Mouse (Mus musculus) midbrain, postnatal 0 days (tissue): Measurements from ENCODE around the gene Vmn2r15. TPM values are rescaled to one million over a fixed set of nuclear protein-coding genes. Genes with fewer than 3 reads are reported as not detected.

ENCODE experiments used
- ATAC-seq: fragments of 200-750 bp; cut with Nextera tagmentation; 2 replicates; pipeline ENCODE4 v1.8.0; 2017; ENCODE audit warnings: moderate number of reproducible peaks, mild to moderate bottlenecking, moderate TSS enrichment, moderate library complexity; ENCODE audit not compliant: low FRiP score
- DNase-seq: peaks from one replicate; pipeline ENCODE4 v3.0.0-alpha.2; 2015; ENCODE audit warnings: low spot score
- H3K27ac ChIP-seq: fragments of 300-500 bp; sonication (generic); 2 replicates; pipeline ENCODE4 v1.5.1; 2014; ENCODE audit warnings: low read depth, mild to moderate bottlenecking, low read length, mixed read lengths
- H3K27me3 ChIP-seq: fragments of 300-500 bp; sonication (generic); 2 replicates; pipeline ENCODE4 v1.6.1; 2014; ENCODE audit warnings: low read length, control low read depth, mixed read lengths; ENCODE audit not compliant: insufficient read depth
- H3K36me3 ChIP-seq: fragments of 300-500 bp; sonication (generic); 2 replicates; pipeline ENCODE4 v1.6.1; 2014; ENCODE audit warnings: low read length, control low read depth, mixed read lengths; ENCODE audit not compliant: insufficient read depth
- H3K4me1 ChIP-seq: fragments of 300-500 bp; sonication (generic); 2 replicates; pipeline ENCODE4 v1.6.1; 2014; ENCODE audit warnings: mild to moderate bottlenecking, control low read depth, antibody characterized with exemption, low read length, mixed read lengths; ENCODE audit not compliant: insufficient read depth
- H3K4me2 ChIP-seq: fragments of 300-500 bp; sonication (generic); 2 replicates; pipeline ENCODE4 v1.6.1; 2014; ENCODE audit warnings: low read depth, mild to moderate bottlenecking, low read length, mixed read lengths; ENCODE audit not compliant: poor library complexity, severe bottlenecking
- H3K4me3 ChIP-seq: fragments of 300-500 bp; sonication (generic); 2 replicates; pipeline ENCODE4 v1.5.1; 2014; ENCODE audit warnings: low read depth, mild to moderate bottlenecking, low read length, moderate library complexity
- H3K9ac ChIP-seq: fragments of 300-500 bp; sonication (generic); replicated peaks from 2 replicates; pipeline ENCODE4 v1.6.1; 2014; ENCODE audit warnings: mild to moderate bottlenecking, low read length, moderate library complexity, mixed read lengths; ENCODE audit not compliant: poor library complexity, severe bottlenecking
- H3K9me3 ChIP-seq: fragments of 300-500 bp; sonication (generic); 2 replicates; pipeline ENCODE4 v1.6.1; 2016; ENCODE audit warnings: low read length, control low read depth
- CTCF ChIP-seq: IDR thresholded peaks from 2 replicates; pipeline ENCODE4 v1.5.1; 2016; ENCODE audit warnings: antibody characterized with exemption, mild to moderate bottlenecking
- WGBS: fragments of 180-500 bp; shearing (Covaris S2); extraction: QIAGEN DNeasy Blood & Tissue Kit; methylation state at CpG from one replicate; pipeline ENCODE4 v1.1.7; 2014; 5-methylcytosine and 5-hydroxymethylcytosine counted together
- polyA plus RNA-seq: library from polyadenylated mRNA; unstranded; fragments of >200 nt; fragmentation: Nextera tagmentation; extraction: Ambion mirVana; gene quantifications from 2 replicates; pipeline ENCODE4 v1.2.1, GENCODE M21; 2015
- total RNA-seq: library from RNA; depleted of rRNA; stranded (reverse); fragments of >200 nt; gene quantifications from 2 replicates; pipeline ENCODE4 v1.2.3, GENCODE M21; 2014; rRNA removed

The Vmn2r15 gene
- total RNA-seq (not detected in 2 replicates), polyA plus RNA-seq (not detected in 2 replicates)

DNA sequence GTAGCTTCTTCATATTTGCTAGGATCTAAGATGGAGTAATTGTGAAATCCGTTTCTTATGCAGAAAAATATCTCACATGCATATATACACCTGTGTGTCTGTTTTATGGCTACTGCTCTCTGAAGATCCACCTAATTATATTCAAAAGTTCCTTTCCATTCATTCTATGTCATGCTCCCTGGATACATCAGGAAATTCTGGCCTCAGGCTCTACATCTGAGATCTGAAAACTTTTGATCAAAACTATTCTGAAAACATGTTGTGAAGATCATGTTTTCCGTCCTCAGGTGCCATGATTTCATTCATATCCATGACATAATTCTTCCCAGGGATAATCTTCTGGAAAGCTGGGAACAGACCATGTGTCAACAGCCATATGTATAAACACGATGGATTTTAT lies at the start of gene Vmn2r15:
Gene Vmn2r15, minus strand, starts transcription at position 101 of the 400 bp plus-strand sequence.
- TF ChIP-seq CTCF = no peak
- Histone ChIP-seq H3K4me1 (no peaks in the 10 kb centered on the region), H3K4me2 (no peak within 1 kb of the TSS), H3K4me3 (no peak within 1 kb of the TSS), H3K9ac (no peak within 1 kb of the TSS), H3K27ac (no peak within 1 kb of the TSS), H3K9me3 (peaks cover 8% of the 10 kb centered on the region; the same call in 1 of the 2 replicates), H3K36me3 (no peaks in the 10 kb centered on the region), H3K27me3 (no peaks in the 10 kb centered on the region)
- WGBS = 51% methylated on average over 3 of the region's 3 CpGs
- no peak for DNase-seq
- ATAC-seq = no peak

DNA sequence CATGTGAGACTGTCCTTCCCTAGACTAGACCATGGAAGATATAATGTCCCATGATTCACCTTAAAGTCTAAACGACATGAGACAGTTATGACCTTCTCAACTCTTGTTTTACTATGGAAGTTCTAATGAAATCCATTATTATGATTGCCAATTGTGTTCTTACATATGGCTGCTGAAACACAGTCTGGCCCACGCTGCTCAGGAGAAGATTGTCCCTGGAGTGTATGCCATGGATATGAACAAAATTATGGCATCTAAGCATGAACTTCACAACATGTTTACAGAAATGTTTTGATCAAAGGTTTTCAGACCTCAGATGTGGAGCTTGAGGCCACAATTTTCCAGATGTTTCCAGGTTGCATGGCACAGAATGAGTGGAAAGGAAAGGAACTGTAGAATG lies 32.4 kb upstream of the Vmn2r15 start, which contains the start of gene Vmn2r16:
Gene Vmn2r16, plus strand, starts transcription at position 301 of the 400 bp plus-strand sequence.
- DNase-seq = no peak
- peaks cover 18% of the 10 kb centered on the region; the same call in 1 of the 2 replicates for H3K9me3 ChIP-seq
- H3K9ac ChIP-seq = no peak within 1 kb of the TSS

DNA sequence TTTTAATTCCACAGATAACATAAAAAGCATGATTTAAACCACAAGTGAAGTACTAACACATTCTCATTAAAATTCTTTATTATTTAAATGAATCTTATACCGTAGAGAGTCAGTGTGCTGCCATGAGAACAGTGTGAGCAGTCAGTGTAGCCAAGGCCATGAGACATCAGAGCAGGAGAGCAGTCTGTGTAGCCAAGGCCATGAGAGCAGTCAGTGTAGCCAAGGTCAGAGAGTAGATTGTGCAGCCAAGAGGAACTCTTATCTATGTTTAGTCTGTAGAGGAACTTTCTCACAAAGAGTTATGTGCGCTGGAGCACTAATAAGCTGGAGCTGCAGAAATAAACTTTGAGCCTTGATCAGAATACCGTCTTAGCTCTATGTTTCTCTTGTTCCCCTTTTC lies 2.8 kb downstream of the Vmn2r15 start:
- WGBS = 84% methylated on average over 3 of the region's 3 CpGs
- TF ChIP-seq CTCF = no peak
- no peaks in the 10 kb centered on the region for H3K36me3 ChIP-seq
- H3K4me1 ChIP-seq = no peaks in the 10 kb centered on the region
- H3K4me3 ChIP-seq = no peak overlapping the region
- H3K27me3 ChIP-seq = no peaks in the 10 kb centered on the region
- H3K27ac ChIP-seq = no peak overlapping the region
- DNase-seq = no peak
- no peak for ATAC-seq
- no peak overlapping the region for H3K9ac ChIP-seq
- H3K4me2 ChIP-seq = no peak overlapping the region
- peaks cover 5% of the 10 kb centered on the region; the same call in 1 of the 2 replicates for H3K9me3 ChIP-seq

More for the DNA sequence above, 32.4 kb upstream of the Vmn2r15 start, which contains the start of gene Vmn2r16:
- no peak within 1 kb of the TSS for H3K4me2 ChIP-seq
- H3K4me3 ChIP-seq = no peak within 1 kb of the TSS
- H3K36me3 ChIP-seq = no peaks in the 10 kb centered on the region
- WGBS = 54% methylated on average over 2 of the region's 2 CpGs
- TF ChIP-seq CTCF = no peak
- ATAC-seq = no peak
- no peak within 1 kb of the TSS for H3K27ac ChIP-seq
- no peaks in the 10 kb centered on the region for H3K27me3 ChIP-seq
- no peaks in the 10 kb centered on the region for H3K4me1 ChIP-seq

Other genes starting within 250 kb of the Vmn2r15 start
- gene Vmn2r11, start 238.1 kb downstream of the Vmn2r15 start, total RNA-seq = not detected in 2 replicates
- gene Vmn2r11, start 238.1 kb downstream of the Vmn2r15 start, polyA plus RNA-seq = not detected in 2 replicates
- gene Vmn2r12, start 199.7 kb downstream of the Vmn2r15 start, total RNA-seq = not detected in 2 replicates
- not detected in 2 replicates for gene Vmn2r12, start 199.7 kb downstream of the Vmn2r15 start, polyA plus RNA-seq
- gene Vmn2r13, start 105.4 kb downstream of the Vmn2r15 start, total RNA-seq = not detected in 2 replicates
- gene Vmn2r13, start 105.4 kb downstream of the Vmn2r15 start, polyA plus RNA-seq = not detected in 2 replicates
- not detected in 2 replicates for gene Vmn2r14, start 72.9 kb downstream of the Vmn2r15 start, total RNA-seq
- gene Vmn2r14, start 72.9 kb downstream of the Vmn2r15 start, polyA plus RNA-seq = not detected in 2 replicates
- not detected in 2 replicates for gene Vmn2r16, start 32.5 kb upstream of the Vmn2r15 start, total RNA-seq
- not detected in 2 replicates for gene Vmn2r16, start 32.5 kb upstream of the Vmn2r15 start, polyA plus RNA-seq
- not detected in 2 replicates for gene Vmn2r17, start 122.0 kb upstream of the Vmn2r15 start, total RNA-seq
- gene Vmn2r17, start 122.0 kb upstream of the Vmn2r15 start, polyA plus RNA-seq = not detected in 2 replicates